Mouse (Mus musculus) splenic B cell, adult 2 months (primary cell): ENCODE measurements at regions not wholly inside any gene's neighbourhood (a gene's known extent, or its start where the extent isn't known, plus 50 kb on each side); places are given as distances from the start of the nearest gene placed in this dataset.

ENCODE experiments used
- DNase-seq: peaks from one replicate; pipeline ENCODE4 v3.0.0-alpha.2; 2011; ENCODE audit warnings: low read depth, low spot score
- H3K27me3 ChIP-seq: 2 replicates; pipeline ENCODE4 v1.6.1; 2012; ENCODE audit warnings: mild to moderate bottlenecking, low read length, moderate library complexity, mixed read lengths; ENCODE audit not compliant: control insufficient read depth, poor library complexity, insufficient read depth, severe bottlenecking
- H3K36me3 ChIP-seq: 2 replicates; pipeline ENCODE4 v1.6.1; 2012; ENCODE audit warnings: mild to moderate bottlenecking, low read length, moderate library complexity, mixed read lengths; ENCODE audit not compliant: control insufficient read depth, poor library complexity, insufficient read depth, severe bottlenecking

GRCm38 (mm10) chr3:9152256-9152655 is 457.6 kb downstream of the Zfp704 start:
- Histone ChIP-seq H3K27me3 (no peaks in the 10 kb centered on the region), H3K36me3 (no peaks in the 10 kb centered on the region)
- DNase-seq: no peak

GRCm38 (mm10) chr3:9151590-9151989 is 458.3 kb downstream of the Zfp704 start:
- Histone ChIP-seq H3K36me3 (no peaks in the 10 kb centered on the region), H3K27me3 (no peaks in the 10 kb centered on the region)
- DNase-seq: peak; percentile 54

- H3K36me3 ChIP-seq: no peaks in the 10 kb centered on the region
- H3K27me3 ChIP-seq: no peaks in the 10 kb centered on the region
- DNase-seq: peak; percentile 17
These were observed 461.3 kb downstream of the Zfp704 start for GRCm38 (mm10) chr3:9148605-9149004.

GRCm38 (mm10) chr3:9146481-9146880 is 463.4 kb downstream of the Zfp704 start:
- no peak for DNase-seq
- Histone ChIP-seq H3K36me3 (no peaks in the 10 kb centered on the region), H3K27me3 (no peaks in the 10 kb centered on the region)

GRCm38 (mm10) chr3:9145612-9146011 is 464.3 kb downstream of the Zfp704 start:
- DNase-seq: no peak
- Histone ChIP-seq H3K27me3 (no peaks in the 10 kb centered on the region), H3K36me3 (no peaks in the 10 kb centered on the region)

- Histone ChIP-seq H3K27me3 (no peaks in the 10 kb centered on the region), H3K36me3 (no peaks in the 10 kb centered on the region)
- no peak for DNase-seq
These were observed 468.0 kb downstream of the Zfp704 start for GRCm38 (mm10) chr3:9141836-9142235.

- no peak for DNase-seq
- Histone ChIP-seq H3K27me3 (no peaks in the 10 kb centered on the region), H3K36me3 (no peaks in the 10 kb centered on the region)
These were observed 472.6 kb downstream of the Zfp704 start for GRCm38 (mm10) chr3:9137131-9137874.

- no peaks in the 10 kb centered on the region for H3K27me3 ChIP-seq
- H3K36me3 ChIP-seq: no peaks in the 10 kb centered on the region
- no peak for DNase-seq
These were observed 475.9 kb downstream of the Zfp704 start for GRCm38 (mm10) chr3:9133991-9134390.

- DNase-seq: no peak
- no peaks in the 10 kb centered on the region for H3K36me3 ChIP-seq
- no peaks in the 10 kb centered on the region for H3K27me3 ChIP-seq
These were observed 477.7 kb downstream of the Zfp704 start for GRCm38 (mm10) chr3:9132104-9132751.

GRCm38 (mm10) chr3:9131366-9131765 is 478.5 kb downstream of the Zfp704 start:
- Histone ChIP-seq H3K36me3 (no peaks in the 10 kb centered on the region), H3K27me3 (no peaks in the 10 kb centered on the region)
- no peak for DNase-seq

- peak; percentile 18 for DNase-seq
- Histone ChIP-seq H3K27me3 (no peaks in the 10 kb centered on the region), H3K36me3 (no peaks in the 10 kb centered on the region)
These were observed 481.5 kb downstream of the Zfp704 start for GRCm38 (mm10) chr3:9128407-9128806.

GRCm38 (mm10) chr3:9123079-9123478 is 486.8 kb downstream of the Zfp704 start:
- Histone ChIP-seq H3K27me3 (no peaks in the 10 kb centered on the region), H3K36me3 (no peaks in the 10 kb centered on the region)
- DNase-seq: no peak

GRCm38 (mm10) chr3:9117913-9118312 is 492.0 kb downstream of the Zfp704 start:
- Histone ChIP-seq H3K36me3 (no peaks in the 10 kb centered on the region), H3K27me3 (no peaks in the 10 kb centered on the region)
- no peak for DNase-seq

GRCm38 (mm10) chr3:9113410-9113809 is 496.5 kb downstream of the Zfp704 start:
- no peaks in the 10 kb centered on the region for H3K36me3 ChIP-seq
- DNase-seq: no peak
- H3K27me3 ChIP-seq: no peaks in the 10 kb centered on the region

- H3K27me3 ChIP-seq: no peaks in the 10 kb centered on the region
- DNase-seq: no peak
- no peaks in the 10 kb centered on the region for H3K36me3 ChIP-seq
These were observed 499.1 kb downstream of the Zfp704 start for GRCm38 (mm10) chr3:9110741-9111140.
